Mouse (Mus musculus) E14TG2a.4 (cell line): ENCODE data around the gene Cobll1.
"Not testable (repeated sequence)": the region's sequence is repeated elsewhere in the genome, so short reads cannot be mapped to it uniquely, and the experiment has no call there.

Source experiments
- CTCF ChIP-seq: conservative IDR thresholded peaks from 2 replicates; pipeline ENCODE4 v1.5.1; 2014; ENCODE audit warnings: low read length
- POU5F1 ChIP-seq: IDR thresholded peaks from 2 replicates; pipeline ENCODE4 v1.6.1; 2014; ENCODE audit warnings: low read length, borderline replicate concordance

- not testable (repeated sequence) for TF ChIP-seq CTCF, POU5F1
These were observed 21.6 kb upstream of the Cobll1 start for GRCm38 (mm10) chr2:65260828-65261227.
